Mouse (Mus musculus) forebrain, embryonic 14.5 days (tissue): Measurements from ENCODE around the gene Map3k7. TPM values are rescaled to one million over a fixed set of nuclear protein-coding genes. Genes with fewer than 3 reads are reported as not detected.

Source experiments
- ATAC-seq: fragments of 200-750 bp; cut with Nextera tagmentation; 2 replicates; pipeline ENCODE4 v1.8.0; 2017; ENCODE audit warnings: mild to moderate bottlenecking, moderate library complexity
- DNase-seq: peaks from one replicate; pipeline ENCODE4 v3.0.0-alpha.2; 2015; ENCODE audit warnings: low spot score
- H3K27ac ChIP-seq: fragments of 300-500 bp; sonication (generic); 2 replicates; pipeline ENCODE4 v1.5.1; 2014; ENCODE audit warnings: low read depth, mild to moderate bottlenecking, control low read depth, low read length, moderate library complexity
- H3K27me3 ChIP-seq: fragments of 300-500 bp; sonication (generic); replicated peaks from 2 replicates; pipeline ENCODE4 v1.6.1; 2014; ENCODE audit warnings: low read length, control low read depth, mixed read lengths; ENCODE audit not compliant: control insufficient read depth, insufficient read depth
- H3K36me3 ChIP-seq: fragments of 300-500 bp; sonication (generic); 2 replicates; pipeline ENCODE4 v1.6.1; 2014; ENCODE audit warnings: low read length, control low read depth; ENCODE audit not compliant: control insufficient read depth, insufficient read depth
- H3K4me1 ChIP-seq: fragments of 300-500 bp; sonication (generic); 2 replicates; pipeline ENCODE4 v1.6.1; 2014; ENCODE audit warnings: antibody characterized with exemption, low read length, control low read depth; ENCODE audit not compliant: control insufficient read depth, insufficient read depth
- H3K4me2 ChIP-seq: fragments of 300-500 bp; sonication (generic); 2 replicates; pipeline ENCODE4 v1.6.1; 2014; ENCODE audit warnings: mild to moderate bottlenecking, control low read depth, low read length
- H3K4me3 ChIP-seq: fragments of 300-500 bp; sonication (generic); 2 replicates; pipeline ENCODE4 v1.5.1; 2014; ENCODE audit warnings: low read depth, low read length, control low read depth
- H3K9ac ChIP-seq: fragments of 300-500 bp; sonication (generic); 2 replicates; pipeline ENCODE4 v1.6.1; 2014; ENCODE audit warnings: mild to moderate bottlenecking, low read length, control low read depth, moderate library complexity
- H3K9me3 ChIP-seq: fragments of 300-500 bp; sonication (generic); replicated peaks from 2 replicates; pipeline ENCODE4 v1.6.1; 2016; ENCODE audit warnings: low read length, control low read depth, mixed read lengths; ENCODE audit not compliant: control insufficient read depth
- WGBS: fragments of 180-500 bp; shearing (Covaris S2); extraction: QIAGEN DNeasy Blood & Tissue Kit; methylation state at CpG from one replicate; pipeline ENCODE4 v1.1.7; 2014; 5-methylcytosine and 5-hydroxymethylcytosine counted together
- polyA plus RNA-seq: library from polyadenylated mRNA; unstranded; fragments of >200 nt; fragmentation: Nextera tagmentation; extraction: Ambion mirVana; gene quantifications from 2 replicates; pipeline ENCODE4 v1.2.1, GENCODE M21; 2014

Gene Map3k7
- polyA plus RNA-seq, 1 experiment from 2014 or later = 31.5 TPM

- no peak overlapping the region for H3K9ac ChIP-seq
- no peaks in the 10 kb centered on the region for H3K27me3 ChIP-seq
- H3K4me3 ChIP-seq = no peak overlapping the region
- no peak overlapping the region for H3K27ac ChIP-seq
- ATAC-seq = no peak
- no peak overlapping the region for H3K4me2 ChIP-seq
- H3K4me1 ChIP-seq = peaks cover 16% of the 10 kb centered on the region
- H3K36me3 ChIP-seq = no peaks in the 10 kb centered on the region
- no peaks in the 10 kb centered on the region for H3K9me3 ChIP-seq
- WGBS = 1% methylated on average over 8 of the region's 8 CpGs
- peak; percentile 47 for DNase-seq
Measured at GRCm38 (mm10) chr4:31936358-31936757, 27.5 kb upstream of the Map3k7 start.

- peak; percentile 46 for DNase-seq
- WGBS = 2% methylated on average over 15 of the region's 15 CpGs
- Histone ChIP-seq H3K27me3 (no peaks in the 10 kb centered on the region), H3K27ac (no peak overlapping the region), H3K4me1 (peaks cover 16% of the 10 kb centered on the region), H3K9me3 (no peaks in the 10 kb centered on the region), H3K4me3 (peak overlapping the region; percentile 44), H3K36me3 (no peaks in the 10 kb centered on the region), H3K9ac (peak overlapping the region; percentile 76; the same call in 1 of the 2 replicates), H3K4me2 (peak overlapping the region; percentile 94)
- ATAC-seq = peak; percentile 7; the same call in 1 of the 2 replicates
Measured at GRCm38 (mm10) chr4:31936911-31937375, 27.0 kb upstream of the Map3k7 start.

GRCm38 (mm10) chr4:31937376-31938281 is 26.3 kb upstream of the Map3k7 start:
- H3K4me1 ChIP-seq = peaks cover 16% of the 10 kb centered on the region

GRCm38 (mm10) chr4:31938416-31939106 is 25.3 kb upstream of the Map3k7 start:
- Histone ChIP-seq H3K27ac (no peak overlapping the region), H3K36me3 (no peaks in the 10 kb centered on the region), H3K27me3 (no peaks in the 10 kb centered on the region), H3K9me3 (no peaks in the 10 kb centered on the region), H3K9ac (no peak overlapping the region), H3K4me1 (peaks cover 13% of the 10 kb centered on the region), H3K4me2 (no peak overlapping the region), H3K4me3 (no peak overlapping the region)
- ATAC-seq (peak; percentile 57), DNase-seq (peak; percentile 90)
- WGBS = 28% methylated on average over 9 of the region's 9 CpGs

More at GRCm38 (mm10) chr4:31937376-31938281, 26.3 kb upstream of the Map3k7 start:
- Histone ChIP-seq H3K4me2 (peak overlapping the region; percentile 94), H3K9me3 (no peaks in the 10 kb centered on the region), H3K4me3 (peak overlapping the region; percentile 44), H3K36me3 (no peaks in the 10 kb centered on the region), H3K27me3 (no peaks in the 10 kb centered on the region), H3K9ac (peak overlapping the region; percentile 76), H3K27ac (peak overlapping the region; percentile 66; the same call in 1 of the 2 replicates)
- WGBS = under 1% methylated on average over 33 of the region's 36 CpGs
- peak; percentile 72 for ATAC-seq
- DNase-seq = peak; percentile 49

- no peak overlapping the region for H3K27ac ChIP-seq
- no peak for DNase-seq
- no peak overlapping the region for H3K4me3 ChIP-seq
- no peak overlapping the region for H3K9ac ChIP-seq
- H3K9me3 ChIP-seq = no peaks in the 10 kb centered on the region
- no peaks in the 10 kb centered on the region for H3K27me3 ChIP-seq
- ATAC-seq = no peak
- WGBS = 59% methylated on average over 4 of the region's 4 CpGs
- H3K4me2 ChIP-seq = no peak overlapping the region
- no peaks in the 10 kb centered on the region for H3K36me3 ChIP-seq
- peaks cover 10% of the 10 kb centered on the region; the same call in 1 of the 2 replicates for H3K4me1 ChIP-seq
Measured at GRCm38 (mm10) chr4:31941616-31942015, 22.3 kb upstream of the Map3k7 start.

- ATAC-seq (no peak), DNase-seq (no peak)
- Histone ChIP-seq H3K9me3 (no peaks in the 10 kb centered on the region), H3K9ac (no peak overlapping the region), H3K27me3 (no peaks in the 10 kb centered on the region), H3K4me3 (no peak overlapping the region), H3K36me3 (no peaks in the 10 kb centered on the region), H3K4me1 (no peaks in the 10 kb centered on the region), H3K27ac (no peak overlapping the region), H3K4me2 (no peak overlapping the region)
- 95% methylated on average over 2 of the region's 2 CpGs for WGBS
Measured at GRCm38 (mm10) chr4:31943045-31943444, 20.9 kb upstream of the Map3k7 start.

GRCm38 (mm10) chr4:31964194-31964875 is 438 bp downstream of the Map3k7 start:
- H3K9ac ChIP-seq = peak overlapping the region; percentile 80
- H3K4me1 ChIP-seq = peaks cover 10% of the 10 kb centered on the region
- DNase-seq = peak; percentile 5
- no peaks in the 10 kb centered on the region for H3K27me3 ChIP-seq
- H3K36me3 ChIP-seq = no peaks in the 10 kb centered on the region
- WGBS = under 1% methylated on average over 45 of the region's 47 CpGs
- peak overlapping the region; percentile 62 for H3K4me3 ChIP-seq
- peak overlapping the region; percentile 98 for H3K27ac ChIP-seq
- no peak for ATAC-seq
- H3K9me3 ChIP-seq = no peaks in the 10 kb centered on the region
- peak overlapping the region; percentile 79 for H3K4me2 ChIP-seq

GRCm38 (mm10) chr4:31965208-31965607 is 1.3 kb downstream of the Map3k7 start:
- Histone ChIP-seq H3K36me3 (no peaks in the 10 kb centered on the region), H3K9me3 (no peaks in the 10 kb centered on the region), H3K4me1 (peaks cover 10% of the 10 kb centered on the region), H3K27me3 (no peaks in the 10 kb centered on the region), H3K27ac (no peak overlapping the region), H3K4me2 (peak overlapping the region; percentile 79), H3K9ac (peak overlapping the region; percentile 80; the same call in 1 of the 2 replicates), H3K4me3 (peak overlapping the region; percentile 62)
- no peak for DNase-seq
- no peak for ATAC-seq
- WGBS = 53% methylated on average over 2 of the region's 2 CpGs
